Comparison of ENCODE assay signal across 8 mouse cellular contexts in the genomic region with DNA sequence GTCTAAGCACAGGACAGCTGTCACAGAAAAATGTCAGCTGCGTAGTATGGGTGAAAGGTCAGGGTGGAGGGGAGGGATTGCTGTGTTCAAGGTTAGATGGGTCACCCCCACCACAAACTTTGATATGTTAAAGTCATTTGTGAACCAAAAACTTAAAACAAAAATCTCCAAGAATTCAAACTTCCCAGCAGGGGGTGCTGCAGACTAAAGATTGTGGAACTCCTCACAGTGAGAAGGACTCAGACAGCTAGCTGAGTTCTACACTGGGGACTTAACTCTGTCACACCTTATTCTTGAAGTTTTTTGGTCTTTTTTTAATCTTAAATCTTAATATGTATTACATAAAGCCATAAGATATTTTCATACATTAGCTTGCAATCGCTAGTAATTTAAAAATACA. TPM values are rescaled to one million over a fixed set of nuclear protein-coding genes. Genes with fewer than 3 reads are reported as not detected.
DNase-seq lines count a peak whose midpoint lies in the region; ATAC-seq lines count a peak whose summit lies in the region.

No protein-coding gene starts in this region.

- H3K4me2 ChIP-seq in midbrain, embryonic 14.5 days (ENCODE audit: low read length): no peak overlapping the region
- H3K4me2 ChIP-seq in intestine, embryonic 16.5 days (ENCODE audit: low read depth, low read length): no peak overlapping the region

- no peak overlapping the region for H3K4me3 ChIP-seq in midbrain, embryonic 14.5 days (replicated peaks; ENCODE audit: low read depth, low read length)
- no peak overlapping the region for H3K4me3 ChIP-seq in midbrain, embryonic 10.5 days
- H3K4me3 ChIP-seq in intestine, embryonic 16.5 days (ENCODE audit: low read length): no peak overlapping the region

- no peak overlapping the region for H3K27ac ChIP-seq in midbrain, embryonic 14.5 days (replicated peaks; ENCODE audit: low read depth, low read length)
- H3K27ac ChIP-seq in midbrain, embryonic 10.5 days (replicated peaks): no peak overlapping the region
- no peak overlapping the region for H3K27ac ChIP-seq in intestine, embryonic 16.5 days (ENCODE audit: low read length)

- peaks cover 52% of the 10 kb centered on the region for H3K36me3 ChIP-seq in midbrain, embryonic 14.5 days (ENCODE audit: control insufficient read depth, insufficient read depth, low read length)
- peaks cover 84% of the 10 kb centered on the region for H3K36me3 ChIP-seq in midbrain, embryonic 10.5 days
- peaks cover 17% of the 10 kb centered on the region for H3K36me3 ChIP-seq in intestine, embryonic 16.5 days (ENCODE audit: control insufficient read depth, insufficient read depth, low read length)

- no peaks in the 10 kb centered on the region for H3K27me3 ChIP-seq in midbrain, embryonic 14.5 days (ENCODE audit: control insufficient read depth, insufficient read depth, low read length)
- no peaks in the 10 kb centered on the region for H3K27me3 ChIP-seq in midbrain, embryonic 10.5 days (ENCODE audit: low read depth, poor library complexity, severe bottlenecking)
- no peaks in the 10 kb centered on the region for H3K27me3 ChIP-seq in intestine, embryonic 16.5 days (replicated peaks; ENCODE audit: control insufficient read depth, insufficient read depth, low read length)

- peak; percentile 33 for DNase-seq in gastrocnemius, postnatal 10 days
- no peak for DNase-seq in gastrocnemius, adult 8-10 months (ENCODE audit: low spot score in 2 of 2)
- DNase-seq in midbrain, embryonic 14.5 days: peak; percentile 78
- DNase-seq in midbrain, embryonic 10.5 days (ENCODE audit: low spot score): no peak
- peak; percentile 3 for DNase-seq in c-Kit-negative CD71-positive TER-119-positive erythroid progenitor cells, embryonic 14.5 days (ENCODE audit: low read depth, low spot score)
- peak; percentile 23 for DNase-seq in lung, postnatal 25 days (ENCODE audit: low spot score)

- H3K9me3 ChIP-seq in midbrain, embryonic 14.5 days (ENCODE audit: control insufficient read depth, low read length): no peaks in the 10 kb centered on the region
- H3K9me3 ChIP-seq in midbrain, embryonic 10.5 days (replicated peaks): no peaks in the 10 kb centered on the region
- H3K9me3 ChIP-seq in intestine, embryonic 16.5 days (ENCODE audit: control insufficient read depth, low read length): no peaks in the 10 kb centered on the region

- peaks cover 4% of the 10 kb centered on the region; the same call in 1 of the 2 replicates for H3K4me1 ChIP-seq in midbrain, embryonic 14.5 days (ENCODE audit: control insufficient read depth, insufficient read depth, low read length)
- peaks cover 5% of the 10 kb centered on the region for H3K4me1 ChIP-seq in midbrain, embryonic 10.5 days
- peaks cover 3% of the 10 kb centered on the region; the same call in 1 of the 2 replicates for H3K4me1 ChIP-seq in intestine, embryonic 16.5 days (ENCODE audit: control insufficient read depth, insufficient read depth, low read length)

- 93% methylated on average over 2 of the region's 2 CpGs for WGBS in midbrain, embryonic 14.5 days
- 92% methylated on average over 2 of the region's 2 CpGs for WGBS in midbrain, embryonic 10.5 days
- WGBS in intestine, embryonic 16.5 days: 96% methylated on average over 2 of the region's 2 CpGs

- no peak for ATAC-seq in midbrain, embryonic 14.5 days (ENCODE audit: low FRiP score, low TSS enrichment)
- ATAC-seq in activated CD4-positive, CD25-positive, alpha-beta regulatory T cell, adult 4 months: no peak
- ATAC-seq in intestine, embryonic 16.5 days: no peak

- no peak overlapping the region for H3K9ac ChIP-seq in midbrain, embryonic 14.5 days (replicated peaks; ENCODE audit: low read length)
- no peak overlapping the region for H3K9ac ChIP-seq in intestine, embryonic 16.5 days (ENCODE audit: low read depth, low read length)

RNA-seq across cellular contexts. Expression of a gene that starts 31.7 kb away (rescaled TPM):
- total RNA-seq in gastrocnemius, postnatal 10 days (2021): 10 to 100 TPM in 1 of 2 experiments, 1 to 10 TPM in 1; 9.9 to 10.6 TPM
- total RNA-seq in gastrocnemius, adult 8-10 months (2022): 1 to 10 TPM; 6.1 to 6.6 (median 6.2) TPM
- 17.1 and 23.6 TPM in 2 replicates for polyA plus RNA-seq in midbrain, embryonic 14.5 days (2014; fragmentation: Nextera tagmentation; extraction: Ambion mirVana)
- polyA plus RNA-seq in midbrain, embryonic 10.5 days (2016; fragmentation: Nextera tagmentation; extraction: Ambion mirVana): 34.3 and 36.6 TPM in 2 replicates
- 1 to 10 TPM; 4.1 to 5.2 TPM for polyA plus RNA-seq in activated CD4-positive, CD25-positive, alpha-beta regulatory T cell, adult 4 months (2017; shearing (Covaris generic))
- 22.8 and 24.2 TPM in 2 replicates for polyA plus RNA-seq in intestine, embryonic 16.5 days (2015; fragmentation: Nextera tagmentation; extraction: Ambion mirVana)

Comparison
In these comparisons a context has a peak if more than half of its experiments do, and no peak if none do; other contexts are left out.
1. DNase-seq: peak in gastrocnemius, postnatal 10 days (single experiment), midbrain, embryonic 14.5 days (single experiment), c-Kit-negative CD71-positive TER-119-positive erythroid progenitor cells, embryonic 14.5 days (single experiment) and lung, postnatal 25 days (single experiment); none in gastrocnemius, adult 8-10 months (0 of 2) and midbrain, embryonic 10.5 days (single experiment).